Mouse (Mus musculus) embryonic stem cell, embryonic (primary cell): ENCODE measurements at regions not wholly inside any gene's neighbourhood (a gene's known extent, or its start where the extent isn't known, plus 50 kb on each side); places are given as distances from the start of the nearest gene placed in this dataset.

Experiments used
- CTCF ChIA-PET, 4 experiments: fragments of 300-600 bp in 2 of 4; fragments of 350-600 bp in 2 of 4; sonication (Branson Sonifier 250); formaldehyde crosslinking; loops; one replicate each; lab custom pipeline; 2022; ENCODE audit warnings: inconsistent platforms in 2 of 4; lab: Charles Lee
- POLR2A ChIA-PET, 4 experiments: fragments of 300-600 bp in 2 of 4; fragments of 350-600 bp in 2 of 4; sonication (Branson Sonifier 250); formaldehyde crosslinking; loops; one replicate each; lab custom pipeline; 2022; ENCODE audit warnings: antibody characterized with exemption in 4 of 4, inconsistent platforms in 1 of 4; lab: Charles Lee

DNA sequence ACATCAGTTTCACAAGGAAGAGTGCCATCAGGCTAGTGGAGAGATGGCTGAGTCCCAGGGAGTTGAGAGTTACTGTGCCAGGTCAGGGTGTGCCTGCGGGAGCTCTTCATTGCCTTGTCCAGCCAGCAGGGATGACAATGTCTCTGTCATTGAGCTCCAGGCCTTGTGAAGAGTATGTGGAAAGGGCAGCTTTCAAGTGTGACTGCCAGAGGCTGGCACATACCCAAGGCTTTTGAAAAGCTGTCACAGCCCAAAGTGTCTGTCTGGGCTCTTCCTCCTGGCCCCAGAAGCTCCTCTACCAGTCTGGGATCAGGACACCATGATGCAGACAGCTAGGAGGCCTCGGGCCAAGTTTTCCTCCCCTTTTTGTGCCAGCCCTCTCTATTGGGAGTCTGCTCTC lies 124.6 kb downstream of the Gm4791 start:
- ChIA-PET CTCF (interaction anchor here in 1 of 4 experiments (0.6 kb wide), 1 partner anchor 1128 kb away, joined by 3 read pairs; no protein-coding TSS in a partner anchor), POLR2A (no interaction called here)

DNA sequence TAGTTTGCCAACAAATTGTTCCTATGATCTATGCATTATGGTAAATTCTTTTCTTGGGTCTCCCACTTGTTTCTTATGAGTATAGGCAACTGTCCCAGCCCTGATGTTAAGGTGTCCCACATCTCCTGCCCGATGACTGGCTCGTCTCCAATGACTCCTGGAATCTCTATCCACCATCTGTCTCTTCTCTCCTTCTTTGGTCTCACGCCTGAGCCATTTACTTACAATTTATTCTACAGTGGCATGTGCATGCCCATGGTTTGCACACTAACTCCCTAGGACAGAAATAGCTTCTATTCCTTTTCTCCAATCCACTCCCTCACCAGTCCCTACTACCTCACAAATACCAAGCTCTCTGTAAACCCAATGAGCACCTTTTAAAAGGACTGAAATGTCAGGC lies 127.0 kb downstream of the Gm4791 start:
- CTCF ChIA-PET, result interaction anchor here in 1 of 4 experiments (0.6 kb wide), 1 partner anchor 136 kb away, joined by 3 read pairs; no protein-coding TSS in a partner anchor
- POLR2A ChIA-PET, result no interaction called here

DNA sequence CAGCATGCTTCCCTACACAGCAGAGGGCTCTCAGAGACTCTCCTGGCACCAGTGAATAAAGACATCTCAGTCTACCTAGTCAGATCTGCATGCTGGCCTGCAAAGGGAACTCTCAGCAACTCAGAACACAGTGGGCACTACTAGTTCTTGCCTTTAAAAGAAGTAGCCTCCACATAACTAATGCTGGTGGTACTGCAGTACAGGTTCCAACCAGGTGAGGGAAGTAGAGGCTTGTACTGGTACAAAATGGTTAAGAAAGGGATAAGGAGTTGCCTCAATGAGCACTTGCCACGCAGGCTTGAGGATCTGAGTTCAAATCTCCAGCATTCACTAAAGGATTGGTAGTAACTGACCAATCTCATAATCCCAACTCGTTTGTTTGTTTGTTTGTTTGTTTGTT lies 127.7 kb downstream of the Gm4791 start:
- ChIA-PET CTCF (interaction anchor here in 2 of 4 experiments (0.6 to 0.7 kb wide), 2 partner anchors 258 to 980 kb away, joined by 3 to 4 read pairs; no protein-coding TSS in a partner anchor), POLR2A (interaction anchor here in 1 of 4 experiments (0.7 kb wide), 1 partner anchor 23 kb away, joined by 3 read pairs; no protein-coding TSS in a partner anchor)

DNA sequence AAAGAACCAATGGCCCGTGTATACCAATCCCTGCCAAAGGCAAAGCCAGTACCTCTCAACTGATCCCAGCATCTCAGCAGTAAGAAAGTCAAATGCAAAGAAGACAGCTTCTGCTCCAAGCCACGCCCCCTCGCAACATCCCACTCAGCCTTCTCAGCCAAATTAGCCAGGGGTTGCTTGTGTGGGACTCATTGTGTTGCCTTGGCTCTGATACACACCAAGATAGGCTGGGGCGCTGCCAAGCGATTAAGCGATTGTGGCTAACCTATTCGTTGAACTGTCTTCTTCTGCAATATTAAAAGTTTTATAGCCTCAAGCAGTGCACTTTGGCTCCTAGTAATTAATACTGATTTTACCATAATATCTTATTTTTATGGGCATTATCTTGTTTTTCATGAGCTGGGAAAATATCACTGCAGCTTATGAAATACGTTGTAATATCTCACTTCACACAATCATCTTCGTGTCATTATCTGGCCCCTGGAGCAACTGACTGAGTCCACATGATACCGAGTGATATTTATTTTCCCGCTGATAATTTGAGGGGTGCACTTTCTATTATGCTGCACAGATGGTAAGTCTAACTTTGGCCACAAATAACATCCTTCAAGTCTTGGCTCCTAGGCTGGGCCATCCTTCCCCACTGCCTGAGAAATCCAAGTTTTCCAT lies 129.3 kb downstream of the Gm4791 start:
- CTCF ChIA-PET, result no interaction called here
- POLR2A ChIA-PET, result no interaction called here

DNA sequence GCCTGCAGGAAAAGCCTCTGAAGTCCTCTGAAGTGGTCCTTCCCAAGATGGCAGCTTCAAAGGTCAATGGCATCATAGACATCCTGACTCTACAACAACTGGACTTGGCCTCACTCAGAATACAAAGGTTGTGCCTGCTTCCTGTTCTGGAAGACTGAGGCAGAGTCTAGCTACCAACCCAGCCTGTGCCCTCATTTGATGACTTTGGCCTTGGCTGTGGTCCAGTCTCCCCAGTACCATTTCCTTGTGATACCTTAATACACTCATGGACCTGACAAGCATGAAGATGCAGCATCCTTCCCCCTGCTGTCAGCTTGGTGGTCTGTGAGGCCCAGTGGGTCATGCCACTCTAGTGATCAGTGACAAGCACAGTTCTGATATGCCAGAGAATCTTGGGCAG lies 130.6 kb downstream of the Gm4791 start:
- POLR2A ChIA-PET, result interaction anchor here in 1 of 4 experiments (0.6 kb wide), 1 partner anchor 270 kb away, joined by 5 read pairs; no protein-coding TSS in a partner anchor
- CTCF ChIA-PET, result interaction anchor here in 1 of 4 experiments (0.6 kb wide), 1 partner anchor 806 kb away, joined by 4 read pairs; no protein-coding TSS in a partner anchor

DNA sequence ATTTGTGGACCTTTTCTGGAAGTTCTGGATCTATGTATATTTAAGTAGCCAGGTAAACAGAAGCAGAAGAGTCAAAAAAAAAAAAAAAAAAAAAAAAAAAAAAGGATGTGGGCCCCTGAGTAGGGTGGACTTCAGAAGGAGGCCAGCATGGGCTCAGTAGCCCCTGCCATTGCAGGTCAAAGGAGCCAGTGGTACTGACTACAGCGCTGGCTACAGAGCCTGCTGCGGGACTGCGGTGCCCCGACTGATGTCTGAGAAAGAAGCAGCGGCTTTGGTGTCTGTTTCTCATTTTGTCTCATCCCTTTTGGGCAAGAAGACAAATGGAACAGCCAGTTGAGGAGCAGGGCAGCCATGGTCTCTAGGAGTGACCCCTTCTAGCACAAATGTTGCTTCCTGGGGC lies 134.9 kb downstream of the Gm4791 start:
- ChIA-PET POLR2A (interaction anchor here in 2 of 4 experiments (0.6 to 0.7 kb wide), 2 partner anchors 410 to 1219 kb away, joined by 4 to 10 read pairs; no protein-coding TSS in a partner anchor), CTCF (interaction anchor here in 1 of 4 experiments (0.6 kb wide), 1 partner anchor 52 kb away, joined by 5 read pairs; no protein-coding TSS in a partner anchor)

DNA sequence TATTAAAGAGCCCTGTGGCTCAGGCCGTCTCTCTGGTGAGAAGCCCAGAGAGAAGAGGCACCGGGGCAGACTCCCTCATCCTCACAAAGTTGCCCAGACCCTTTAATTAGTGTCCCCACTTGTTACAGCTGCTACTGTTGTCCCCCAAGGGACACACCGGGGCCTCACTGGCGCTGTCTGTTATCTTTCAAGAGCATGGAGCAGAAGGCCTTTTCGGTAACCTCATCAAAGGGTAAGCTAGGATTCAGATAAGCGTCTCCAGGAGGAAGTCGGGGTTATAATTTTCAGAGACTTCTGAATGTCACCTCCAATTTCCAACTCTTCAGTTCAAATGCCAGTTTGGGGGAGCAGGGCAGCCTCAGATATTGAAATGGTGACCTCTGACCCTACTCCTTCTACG lies 135.3 kb downstream of the Gm4791 start:
- POLR2A ChIA-PET, result no interaction called here
- CTCF ChIA-PET, result interaction anchor here in 2 of 4 experiments (0.6 kb wide), 2 partner anchors 53 to 318 kb away, joined by 4 to 5 read pairs; no protein-coding TSS in a partner anchor

DNA sequence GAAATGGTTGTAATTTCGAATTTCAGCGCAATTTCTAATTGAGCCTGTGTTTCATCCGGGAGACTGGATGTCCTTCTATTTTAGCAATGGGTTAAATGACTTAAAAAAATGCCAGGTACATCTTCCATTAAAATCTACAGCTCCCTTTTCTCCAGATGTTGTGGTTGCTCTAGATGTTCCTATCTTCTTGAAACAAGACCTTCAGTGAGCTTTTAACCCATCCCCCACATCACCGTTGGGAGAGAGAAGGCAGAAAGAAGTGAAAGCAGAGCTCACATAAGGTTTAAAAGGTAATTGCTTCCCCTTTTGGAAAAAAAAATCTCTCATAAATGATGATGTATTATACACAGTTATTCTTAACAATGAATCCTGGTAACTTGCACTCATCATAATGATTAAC lies 135.9 kb downstream of the Gm4791 start:
- POLR2A ChIA-PET, result no interaction called here

DNA sequence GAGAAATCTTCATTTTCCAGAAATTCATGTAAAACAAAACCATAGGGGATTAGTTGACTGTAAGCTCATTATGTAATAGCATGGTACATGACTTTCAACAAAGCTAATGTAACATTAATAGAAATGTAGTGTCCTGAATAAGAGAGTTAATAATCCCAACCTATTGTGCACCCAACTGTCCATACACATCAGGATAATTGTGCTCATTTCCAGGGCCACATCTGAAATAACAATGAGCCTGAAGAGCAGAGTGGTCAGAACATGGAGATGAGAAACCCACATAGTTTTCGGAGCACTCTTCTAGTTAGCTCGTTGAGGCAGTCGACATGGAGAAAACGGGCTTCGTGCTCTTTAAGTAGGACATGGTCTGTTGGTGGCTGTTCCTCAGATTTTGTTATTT lies 138.1 kb downstream of the Gm4791 start:
- CTCF ChIA-PET, result interaction anchor here in 1 of 4 experiments (1.0 kb wide), 1 partner anchor 571 kb away, joined by 6 read pairs; no protein-coding TSS in a partner anchor
- POLR2A ChIA-PET, result no interaction called here

More for the DNA sequence above, 135.9 kb downstream of the Gm4791 start:
- CTCF ChIA-PET, result interaction anchor here in 2 of 4 experiments (0.6 to 1.1 kb wide), 2 partner anchors 318 to 398 kb away, joined by 4 read pairs; no protein-coding TSS in a partner anchor

DNA sequence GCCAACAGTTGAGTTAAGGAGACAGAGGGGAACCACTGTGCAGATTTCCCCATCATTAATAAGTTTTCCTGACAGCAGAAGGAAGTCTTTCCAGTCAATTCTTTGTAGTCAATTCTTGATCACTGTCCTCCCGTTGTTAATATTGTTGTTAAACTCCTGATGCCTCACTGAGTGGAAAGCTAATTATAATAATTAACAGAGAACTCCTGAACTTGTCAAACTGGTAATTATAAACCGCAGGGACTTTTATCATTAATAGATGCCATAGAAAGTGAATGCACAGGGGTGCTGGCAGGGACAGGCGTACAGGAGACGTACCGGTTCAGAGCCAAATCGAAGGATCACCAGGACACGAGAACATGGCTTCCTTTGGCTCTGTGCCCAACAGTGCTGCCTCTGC lies 154.9 kb downstream of the Gm4791 start:
- ChIA-PET POLR2A (no interaction called here), CTCF (no interaction called here)

DNA sequence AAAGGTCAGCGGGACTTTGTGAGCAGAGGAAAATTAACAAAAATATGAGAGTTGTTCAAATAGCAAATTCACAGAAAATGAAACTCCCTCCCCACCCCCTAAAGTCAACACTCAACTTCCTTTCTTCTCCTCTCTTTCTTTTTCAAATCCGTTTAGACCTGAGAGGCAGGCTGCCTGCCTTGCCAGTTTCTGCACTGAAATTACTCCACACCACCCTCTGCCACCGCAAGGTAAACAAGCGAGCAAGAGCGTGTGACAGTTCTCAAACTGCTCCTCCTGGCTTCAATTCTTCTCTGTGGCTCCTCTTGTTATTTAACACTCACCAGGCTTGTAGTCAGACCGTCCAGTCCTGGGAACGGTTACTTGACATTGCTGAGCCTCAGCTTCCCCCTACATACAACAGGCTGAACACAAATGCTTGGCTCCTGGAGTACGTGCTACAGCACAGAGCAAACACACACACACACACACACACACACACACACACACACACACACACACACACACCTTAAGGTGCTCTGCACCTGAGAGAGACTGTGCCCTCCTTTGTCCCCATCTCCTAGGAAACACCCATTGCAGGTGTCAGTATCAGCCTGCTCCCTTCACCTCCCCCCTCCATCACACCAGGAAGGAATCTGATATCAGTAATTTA lies 167.1 kb downstream of the Gm4791 start:
- ChIA-PET POLR2A (interaction anchor here in 1 of 4 experiments (0.7 kb wide), 1 partner anchor 219 kb away, joined by 4 read pairs; no protein-coding TSS in a partner anchor), CTCF (interaction anchor here in 1 of 4 experiments (0.6 kb wide), 1 partner anchor 175 kb away, joined by 3 read pairs; no protein-coding TSS in a partner anchor)

DNA sequence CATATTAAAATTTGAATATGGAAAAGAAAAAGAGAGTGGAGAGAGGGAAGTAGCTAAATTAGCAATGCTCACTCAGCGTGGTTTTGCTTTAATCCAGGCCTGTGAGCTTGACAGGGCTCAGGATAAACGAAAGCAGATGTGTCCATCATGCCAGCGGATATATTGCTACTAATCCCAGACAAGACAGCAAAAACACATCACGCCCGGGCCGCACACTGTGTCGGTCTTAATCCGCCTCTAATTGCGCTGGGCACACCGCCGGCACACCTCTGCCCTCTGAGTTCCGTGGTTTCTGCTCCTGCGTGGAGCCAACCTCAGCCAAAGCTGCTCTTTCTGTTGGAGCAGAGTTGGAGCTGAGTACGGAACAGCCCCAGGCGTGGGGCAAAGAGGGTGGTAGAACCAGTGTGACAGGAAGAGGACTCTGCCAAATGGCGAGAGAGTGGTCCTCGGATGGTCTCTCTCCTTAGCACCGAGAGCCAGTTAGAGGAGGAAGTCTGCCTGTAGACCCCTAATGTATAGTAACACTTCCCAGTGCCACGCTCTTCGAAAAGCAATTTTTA lies 169.2 kb downstream of the Gm4791 start:
- ChIA-PET CTCF (interaction anchor here in 2 of 4 experiments (0.7 kb wide), 2 partner anchors 456 to 1627 kb away, joined by 5 read pairs; no protein-coding TSS in a partner anchor), POLR2A (interaction anchor here in 1 of 4 experiments (0.7 kb wide), 1 partner anchor 323 kb away, joined by 3 read pairs; no protein-coding TSS in a partner anchor)

DNA sequence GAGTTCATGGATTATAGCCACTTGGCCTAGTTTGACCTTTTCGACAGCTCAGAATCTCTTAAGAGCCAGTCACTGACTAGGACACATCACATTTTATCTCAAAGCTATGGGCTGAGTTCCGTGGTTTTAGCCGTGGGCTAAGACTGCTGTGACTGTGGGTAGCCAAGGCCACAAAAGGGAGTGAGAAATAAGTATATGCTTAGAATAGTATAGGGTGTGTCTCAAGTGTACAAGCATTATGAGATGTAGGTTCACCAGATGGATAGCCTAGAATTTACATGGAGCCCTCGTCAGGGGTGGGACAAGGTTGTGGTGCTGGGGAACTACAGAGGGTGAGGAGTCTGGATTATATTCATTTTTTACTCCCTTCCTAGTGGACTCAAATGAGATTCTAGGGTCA lies 177.5 kb downstream of the Gm4791 start:
- ChIA-PET CTCF (interaction anchor here in 1 of 4 experiments (0.6 kb wide), 1 partner anchor 833 kb away, joined by 3 read pairs; no protein-coding TSS in a partner anchor), POLR2A (no interaction called here)

DNA sequence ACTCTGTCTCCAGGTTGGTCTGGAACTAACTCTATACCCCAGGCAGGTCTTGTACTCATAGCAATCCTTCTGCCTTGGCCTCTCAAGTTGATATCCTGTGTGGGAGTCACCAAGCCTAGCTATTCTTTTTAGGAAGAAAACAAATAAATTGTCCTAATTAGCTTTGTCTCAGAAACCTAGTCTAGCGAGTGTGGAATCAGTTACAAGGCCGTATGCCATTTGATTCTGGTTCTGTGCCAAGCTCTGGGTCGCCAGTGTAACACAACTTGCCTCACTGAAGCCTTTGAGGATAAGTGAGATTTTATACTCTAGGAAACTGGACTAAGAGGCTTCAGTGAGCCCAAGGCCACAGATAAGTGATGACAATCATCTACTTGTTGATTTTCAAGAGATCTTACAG lies 219.6 kb downstream of the Gm4791 start:
- ChIA-PET CTCF (interaction anchor here in 1 of 4 experiments (0.6 kb wide), 1 partner anchor 1520 kb away, joined by 15 read pairs; no protein-coding TSS in a partner anchor), POLR2A (no interaction called here)

DNA sequence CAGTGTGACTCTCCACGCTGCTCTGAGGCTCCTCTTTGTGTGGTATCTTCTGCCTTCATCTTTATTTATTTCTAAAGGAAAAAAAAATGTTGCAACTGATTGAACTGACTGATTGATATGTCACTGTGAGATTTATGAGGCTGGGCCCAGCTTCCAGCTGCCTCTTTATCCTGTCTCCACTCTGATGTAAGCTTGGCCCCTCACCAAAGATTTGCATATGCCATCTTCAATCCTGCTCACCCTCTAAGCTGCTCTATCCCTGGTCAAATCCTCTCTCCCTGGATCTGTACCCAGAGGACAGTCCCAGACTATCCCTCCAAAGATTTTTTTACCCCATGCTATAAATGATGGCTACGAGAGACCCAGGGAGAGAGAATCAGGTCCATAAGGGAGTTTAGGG lies 225.0 kb downstream of the Gm4791 start:
- ChIA-PET POLR2A (interaction anchor here in 1 of 4 experiments (1.6 kb wide), 1 partner anchor 307 kb away, joined by 3 read pairs; no protein-coding TSS in a partner anchor), CTCF (no interaction called here)

DNA sequence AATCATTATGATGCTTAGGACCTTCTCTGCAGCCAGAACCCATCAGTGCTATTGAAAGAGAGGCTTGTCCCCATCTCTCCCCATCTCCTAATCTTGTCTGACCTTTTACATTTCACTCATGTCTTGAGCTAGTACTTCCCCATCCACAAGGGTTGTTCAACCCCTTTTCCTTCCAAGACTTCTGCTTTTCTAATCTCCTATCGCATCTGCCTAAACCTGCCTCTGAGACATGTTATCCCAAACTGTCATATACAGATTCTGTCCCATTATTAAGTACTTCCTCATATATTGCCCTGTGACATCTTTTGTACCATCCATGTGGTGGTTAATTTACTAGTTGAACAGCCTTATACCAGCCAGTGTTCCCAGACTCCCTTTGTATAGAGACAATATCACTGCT lies 225.7 kb downstream of the Gm4791 start:
- CTCF ChIA-PET, result no interaction called here

DNA sequence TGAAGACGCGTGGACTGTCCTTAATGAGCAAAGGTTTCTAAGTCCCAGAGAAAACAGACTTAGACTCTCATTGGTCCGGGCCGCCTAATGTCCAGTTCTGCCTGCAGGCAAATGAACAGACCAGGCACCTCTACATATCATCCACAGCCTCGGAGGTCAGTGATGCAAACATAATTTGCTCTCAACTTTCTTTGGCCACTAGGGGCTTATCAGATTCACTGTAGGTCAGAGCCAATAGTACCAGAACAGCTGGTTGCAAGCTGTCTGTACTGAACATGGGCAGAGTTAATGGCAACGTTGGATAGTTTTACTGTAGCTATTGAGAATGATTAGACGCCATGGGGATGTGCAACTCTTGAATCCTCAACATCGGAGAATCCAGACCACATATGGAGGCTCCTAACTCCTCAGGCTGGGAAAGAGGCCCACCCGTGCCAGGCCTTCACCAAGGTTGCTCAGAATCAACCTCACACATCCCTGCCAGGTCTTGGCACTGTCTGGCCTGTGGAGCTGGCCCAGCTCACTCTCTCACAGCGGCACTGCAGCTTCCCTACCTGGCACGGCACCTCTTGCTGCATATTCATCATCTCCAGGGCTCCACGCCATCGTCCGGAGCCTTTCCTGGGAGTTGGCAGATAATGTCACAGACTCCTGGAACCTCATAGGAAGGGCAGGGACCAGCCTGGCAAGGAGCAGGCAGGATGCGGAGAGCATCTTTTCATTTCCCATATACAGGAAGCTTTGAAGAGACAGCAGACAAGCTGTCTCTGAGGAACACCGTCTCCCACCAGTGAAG lies 228.1 kb downstream of the Gm4791 start:
- POLR2A ChIA-PET, result no interaction called here

More for the DNA sequence above, 225.7 kb downstream of the Gm4791 start:
- POLR2A ChIA-PET, result no interaction called here

DNA sequence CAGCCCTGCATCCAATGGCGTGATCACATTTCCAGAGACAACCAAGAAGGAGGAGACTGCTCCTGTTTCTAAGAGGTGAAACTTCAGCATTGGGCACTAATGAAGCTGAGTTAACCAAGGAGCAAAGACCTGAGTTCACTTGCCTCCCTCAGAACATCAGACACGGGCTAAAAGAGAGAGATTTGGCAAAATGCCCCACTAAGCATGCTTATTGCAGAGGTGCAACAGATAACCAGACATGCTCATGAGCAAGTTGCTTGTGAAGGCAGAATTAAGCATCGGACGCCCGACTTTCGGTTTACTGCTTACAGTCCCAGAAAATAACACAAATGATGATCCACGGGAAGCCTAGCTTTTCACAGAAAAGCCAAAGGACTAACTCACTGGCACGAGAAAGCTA lies 228.8 kb downstream of the Gm4791 start:
- POLR2A ChIA-PET, result no interaction called here
- CTCF ChIA-PET, result no interaction called here

More for the DNA sequence above, 228.1 kb downstream of the Gm4791 start:
- CTCF ChIA-PET, result no interaction called here
